Mouse (Mus musculus) heart, embryonic 12.5 days (tissue): ENCODE data around the gene Fitm1. TPM values are rescaled to one million over a fixed set of nuclear protein-coding genes. Genes with fewer than 3 reads are reported as not detected.

ENCODE experiments used
- ATAC-seq: fragments of 200-750 bp; cut with Nextera tagmentation; 2 replicates; pipeline ENCODE4 v1.8.0; 2017; ENCODE audit warnings: moderate TSS enrichment, moderate library complexity; ENCODE audit not compliant: insufficient number of reproducible peaks, low FRiP score
- H3K27ac ChIP-seq: fragments of 300-500 bp; sonication (generic); 2 replicates; pipeline ENCODE4 v1.5.1; 2016; ENCODE audit warnings: mild to moderate bottlenecking, moderate library complexity; ENCODE audit not compliant: poor library complexity, severe bottlenecking
- H3K27me3 ChIP-seq: fragments of 300-500 bp; sonication (generic); replicated peaks from 2 replicates; pipeline ENCODE4 v1.6.1; 2016; ENCODE audit warnings: mild to moderate bottlenecking, moderate library complexity
- H3K36me3 ChIP-seq: fragments of 300-500 bp; sonication (generic); 2 replicates; pipeline ENCODE4 v1.6.1; 2016; ENCODE audit warnings: mild to moderate bottlenecking, moderate library complexity
- H3K4me1 ChIP-seq: fragments of 300-500 bp; sonication (generic); replicated peaks from 2 replicates; pipeline ENCODE4 v1.6.1; 2016; ENCODE audit warnings: mild to moderate bottlenecking
- H3K4me2 ChIP-seq: fragments of 300-500 bp; sonication (generic); 2 replicates; pipeline ENCODE4 v1.6.1; 2016; ENCODE audit warnings: mild to moderate bottlenecking, moderate library complexity
- H3K4me3 ChIP-seq: fragments of 300-500 bp; sonication (generic); 2 replicates; pipeline ENCODE4 v1.5.1; 2016; ENCODE audit warnings: mild to moderate bottlenecking
- H3K9ac ChIP-seq: fragments of 300-500 bp; sonication (generic); 2 replicates; pipeline ENCODE4 v1.6.1; 2016; ENCODE audit warnings: mild to moderate bottlenecking, moderate library complexity
- H3K9me3 ChIP-seq: fragments of 300-500 bp; sonication (generic); replicated peaks from 2 replicates; pipeline ENCODE4 v1.6.1; 2016; ENCODE audit warnings: mild to moderate bottlenecking, moderate library complexity
- WGBS: fragments of 180-500 bp; shearing (Covaris S2); methylation state at CpG from one replicate; pipeline ENCODE4 v1.1.7; 2016; 5-methylcytosine and 5-hydroxymethylcytosine counted together
- polyA plus RNA-seq: library from polyadenylated mRNA; unstranded; fragments of >200 nt; fragmentation: Nextera tagmentation; extraction: Ambion mirVana; gene quantifications from 2 replicates; pipeline ENCODE4 v1.2.1, GENCODE M21; 2016

The Fitm1 gene
- polyA plus RNA-seq, 1 experiment from 2014 or later = 118 TPM

DNA sequence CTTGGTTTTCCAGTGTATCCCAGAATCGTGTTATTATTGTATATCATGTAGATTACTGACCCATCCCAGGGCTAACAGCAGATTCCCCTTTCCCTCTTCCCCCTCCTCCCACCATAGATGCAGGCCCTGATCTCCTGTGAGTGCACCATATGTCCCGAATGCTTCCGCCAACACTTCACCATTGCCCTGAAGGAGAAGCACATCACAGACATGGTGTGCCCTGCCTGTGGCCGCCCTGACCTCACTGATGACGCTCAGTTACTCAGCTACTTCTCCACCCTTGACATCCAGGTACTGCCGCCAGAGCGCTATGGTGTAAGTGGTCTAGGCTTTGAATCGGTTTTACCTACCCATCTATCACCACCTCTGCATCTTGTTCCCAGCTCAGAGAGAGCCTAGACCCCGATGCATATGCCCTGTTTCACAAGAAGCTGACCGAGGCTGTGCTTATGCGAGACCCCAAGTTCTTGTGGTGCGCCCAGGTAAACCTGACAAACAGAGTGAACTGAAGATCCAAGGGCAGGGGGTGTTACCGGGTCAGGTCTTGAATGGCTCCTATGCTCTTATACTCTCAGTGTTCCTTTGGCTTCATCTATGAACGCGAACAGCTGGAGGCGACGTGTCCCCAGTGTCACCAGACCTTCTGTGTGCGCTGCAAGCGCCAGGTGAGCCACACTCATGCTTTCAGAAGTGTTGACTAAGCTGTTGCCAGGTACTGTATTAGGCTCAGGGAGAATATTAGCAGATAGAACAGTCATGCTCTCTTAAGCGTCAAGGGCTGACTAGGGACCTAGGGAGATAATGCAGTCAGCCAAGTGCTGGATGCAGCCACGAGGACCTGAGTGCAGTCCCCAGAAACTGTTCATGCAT is 23.3 kb downstream of the Fitm1 start:
- Histone ChIP-seq H3K4me3 (no peak overlapping the region), H3K9me3 (no peaks in the 10 kb centered on the region), H3K27me3 (no peaks in the 10 kb centered on the region), H3K9ac (no peak overlapping the region), H3K4me1 (0 out of 2 replicates have a peak, but pooled peaks cover under 1% of the 10 kb centered on the region), H3K4me2 (no peak overlapping the region), H3K36me3 (peaks cover 93% of the 10 kb centered on the region), H3K27ac (no peak overlapping the region)
- 91% methylated on average over 21 of the region's 21 CpGs for WGBS
- ATAC-seq = no peak

GRCm38 (mm10) chr14:55603271-55603632 is 27.8 kb downstream of the Fitm1 start, which contains the start of gene Irf9:
Gene Irf9 (plus strand): TSS chr14:55603571.
- H3K9ac ChIP-seq = peak within 1 kb of the TSS; percentile 66
- peaks cover 84% of the 10 kb centered on the region for H3K36me3 ChIP-seq
- 86% methylated on average over 7 of the region's 7 CpGs for WGBS
- no peak for ATAC-seq
- peak within 1 kb of the TSS; percentile 69 for H3K4me2 ChIP-seq
- peaks cover 4% of the 10 kb centered on the region for H3K4me1 ChIP-seq
- no peaks in the 10 kb centered on the region for H3K27me3 ChIP-seq
- no peaks in the 10 kb centered on the region for H3K9me3 ChIP-seq
- peak within 1 kb of the TSS; percentile 68 for H3K27ac ChIP-seq
- peak within 1 kb of the TSS; percentile 46 for H3K4me3 ChIP-seq

GRCm38 (mm10) chr14:55603633-55604576 is 28.5 kb downstream of the Fitm1 start:
- peak overlapping the region; percentile 46 for H3K4me3 ChIP-seq
- H3K27ac ChIP-seq = peak overlapping the region; percentile 68
- WGBS = 15% methylated on average over 19 of the region's 19 CpGs
- H3K9me3 ChIP-seq = no peaks in the 10 kb centered on the region
- ATAC-seq = peak; percentile 90
- H3K9ac ChIP-seq = peak overlapping the region; percentile 66
- H3K27me3 ChIP-seq = no peaks in the 10 kb centered on the region
- H3K4me1 ChIP-seq = peaks cover 4% of the 10 kb centered on the region
- peaks cover 84% of the 10 kb centered on the region for H3K36me3 ChIP-seq
- peak overlapping the region; percentile 69 for H3K4me2 ChIP-seq

DNA sequence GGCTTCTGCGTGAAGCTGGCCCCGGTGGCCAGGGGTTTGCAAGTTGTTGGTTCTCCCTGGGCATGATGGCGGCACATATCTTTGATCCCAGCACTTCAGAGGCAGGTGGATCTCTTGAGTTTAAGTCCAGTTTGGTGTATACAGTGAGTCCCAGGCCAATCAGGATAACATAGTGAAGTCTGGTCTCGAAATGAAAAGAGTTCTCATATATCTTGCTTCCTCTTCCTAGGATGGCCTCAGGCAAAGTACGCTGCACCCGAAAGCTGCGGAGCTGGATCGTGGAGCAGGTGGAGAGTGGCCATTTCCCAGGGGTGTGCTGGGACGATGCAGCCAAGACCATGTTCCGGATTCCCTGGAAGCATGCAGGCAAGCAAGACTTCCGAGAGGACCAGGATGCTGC is 29.4 kb downstream of the Fitm1 start:
- H3K4me2 ChIP-seq = peak overlapping the region; percentile 69
- ATAC-seq = no peak
- peaks cover 84% of the 10 kb centered on the region for H3K36me3 ChIP-seq
- peaks cover 4% of the 10 kb centered on the region for H3K4me1 ChIP-seq
- no peaks in the 10 kb centered on the region for H3K9me3 ChIP-seq
- no peak overlapping the region for H3K4me3 ChIP-seq
- WGBS = 94% methylated on average over 11 of the region's 11 CpGs
- no peak overlapping the region for H3K9ac ChIP-seq
- H3K27me3 ChIP-seq = no peaks in the 10 kb centered on the region
- H3K27ac ChIP-seq = no peak overlapping the region

DNA sequence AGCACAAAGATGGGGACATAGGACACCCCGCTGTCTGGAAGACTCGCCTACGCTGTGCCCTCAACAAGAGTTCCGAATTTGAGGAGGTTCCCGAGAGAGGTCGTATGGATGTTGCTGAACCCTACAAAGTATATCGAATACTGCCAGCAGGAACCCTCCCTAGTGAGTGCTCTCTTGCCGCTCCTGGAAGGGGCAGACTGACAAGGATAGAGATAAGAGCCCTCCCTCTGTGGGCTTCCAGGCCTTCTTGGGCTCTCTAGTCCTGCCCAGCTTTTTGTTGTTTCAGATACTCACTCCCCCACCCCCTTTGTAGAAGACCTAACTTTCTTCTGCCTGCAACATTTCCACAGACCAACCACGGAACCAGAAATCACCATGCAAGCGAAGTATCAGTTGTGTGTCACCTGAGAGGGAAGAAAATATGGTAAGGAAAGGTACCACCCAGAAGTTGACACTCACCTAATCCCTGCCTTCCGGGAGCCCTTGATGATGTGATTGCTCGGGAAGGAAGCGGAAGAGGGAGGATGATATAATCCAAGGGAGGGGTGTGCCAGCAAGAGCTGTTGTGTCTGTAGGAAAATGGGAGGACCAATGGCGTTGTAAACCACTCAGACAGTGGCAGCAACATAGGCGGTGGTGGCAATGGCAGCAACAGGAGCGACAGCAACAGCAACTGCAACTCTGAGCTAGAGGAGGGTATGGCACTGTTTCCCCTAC is 30.5 kb downstream of the Fitm1 start:
- 73% methylated on average over 16 of the region's 16 CpGs for WGBS
- ATAC-seq = no peak
- H3K9ac ChIP-seq = no peak overlapping the region
- H3K4me3 ChIP-seq = no peak overlapping the region
- H3K36me3 ChIP-seq = peaks cover 78% of the 10 kb centered on the region
- no peaks in the 10 kb centered on the region for H3K27me3 ChIP-seq
- no peak overlapping the region for H3K27ac ChIP-seq
- H3K9me3 ChIP-seq = no peaks in the 10 kb centered on the region
- H3K4me2 ChIP-seq = no peak overlapping the region
- peaks cover 4% of the 10 kb centered on the region for H3K4me1 ChIP-seq

GRCm38 (mm10) chr14:55608339-55608738 is 32.9 kb downstream of the Fitm1 start:
- H3K4me2 ChIP-seq = no peak overlapping the region
- peaks cover 11% of the 10 kb centered on the region for H3K4me1 ChIP-seq
- 89% methylated on average over 6 of the region's 6 CpGs for WGBS
- H3K9me3 ChIP-seq = no peaks in the 10 kb centered on the region
- H3K27me3 ChIP-seq = no peaks in the 10 kb centered on the region
- peaks cover 53% of the 10 kb centered on the region for H3K36me3 ChIP-seq
- no peak overlapping the region for H3K27ac ChIP-seq
- no peak overlapping the region for H3K9ac ChIP-seq
- ATAC-seq = no peak
- no peak overlapping the region for H3K4me3 ChIP-seq

GRCm38 (mm10) chr14:55613346-55613745 is 37.9 kb downstream of the Fitm1 start:
- no peak for ATAC-seq
- Histone ChIP-seq H3K4me2 (no peak overlapping the region), H3K9ac (no peak overlapping the region), H3K9me3 (no peaks in the 10 kb centered on the region), H3K36me3 (peaks cover 18% of the 10 kb centered on the region), H3K4me3 (no peak overlapping the region), H3K4me1 (peaks cover 19% of the 10 kb centered on the region), H3K27me3 (no peaks in the 10 kb centered on the region), H3K27ac (no peak overlapping the region; the same call in 1 of the 2 replicates)
- WGBS = 35% methylated on average over 6 of the region's 6 CpGs

DNA sequence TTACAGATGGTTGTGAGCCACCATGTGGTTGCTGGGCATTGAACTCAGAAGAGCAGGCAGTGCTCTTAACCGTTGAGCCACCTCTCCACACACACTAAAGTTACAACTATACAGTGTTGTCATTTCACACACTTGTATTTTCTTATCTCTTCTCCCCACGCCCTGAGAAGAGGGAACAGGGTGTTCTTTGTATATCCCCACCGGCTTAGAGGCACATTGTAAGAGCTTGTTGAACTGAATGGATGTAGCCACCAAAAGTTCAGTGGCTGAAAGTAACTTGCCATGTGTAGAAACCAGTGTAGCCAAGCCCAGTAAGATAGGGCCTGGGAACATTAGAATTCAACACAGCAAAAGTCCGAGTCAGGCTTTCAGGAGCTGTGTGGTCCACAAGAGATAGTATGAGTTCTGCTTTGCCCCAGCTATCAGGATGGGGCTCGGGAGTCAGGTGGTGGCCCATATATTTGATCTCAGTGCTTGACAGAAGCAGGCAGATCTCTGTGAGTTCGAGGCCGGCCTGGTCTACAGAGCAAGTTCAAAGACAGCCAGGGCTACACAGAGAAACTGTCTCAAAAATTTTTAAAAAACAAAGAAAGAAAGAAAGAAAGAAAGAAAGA is 39.3 kb downstream of the Fitm1 start:
- Histone ChIP-seq H3K9ac (no peak overlapping the region), H3K9me3 (no peaks in the 10 kb centered on the region), H3K4me1 (peaks cover 27% of the 10 kb centered on the region), H3K4me2 (no peak overlapping the region), H3K27me3 (no peaks in the 10 kb centered on the region), H3K36me3 (peaks cover 5% of the 10 kb centered on the region), H3K27ac (no peak overlapping the region), H3K4me3 (no peak overlapping the region)
- ATAC-seq = no peak
- 53% methylated on average over 7 of the region's 7 CpGs for WGBS

- no peaks in the 10 kb centered on the region for H3K36me3 ChIP-seq
- H3K4me2 ChIP-seq = no peak overlapping the region
- no peaks in the 10 kb centered on the region for H3K9me3 ChIP-seq
- ATAC-seq = no peak
- H3K27me3 ChIP-seq = no peaks in the 10 kb centered on the region
- no peak overlapping the region for H3K27ac ChIP-seq
- H3K9ac ChIP-seq = no peak overlapping the region
- 50% methylated on average over 2 of the region's 2 CpGs for WGBS
- no peak overlapping the region for H3K4me3 ChIP-seq
- peaks cover 27% of the 10 kb centered on the region for H3K4me1 ChIP-seq
These were observed 40.5 kb downstream of the Fitm1 start for GRCm38 (mm10) chr14:55615876-55616275.

- no peaks in the 10 kb centered on the region for H3K36me3 ChIP-seq
- no peaks in the 10 kb centered on the region for H3K27me3 ChIP-seq
- no peak for ATAC-seq
- H3K9ac ChIP-seq = no peak overlapping the region
- WGBS = 83% methylated on average over 2 of the region's 2 CpGs
- peaks cover 27% of the 10 kb centered on the region for H3K4me1 ChIP-seq
- no peaks in the 10 kb centered on the region for H3K9me3 ChIP-seq
- no peak overlapping the region for H3K4me2 ChIP-seq
- H3K27ac ChIP-seq = peak overlapping the region; percentile 36; the same call in 1 of the 2 replicates
- no peak overlapping the region for H3K4me3 ChIP-seq
These were observed 41.4 kb downstream of the Fitm1 start for GRCm38 (mm10) chr14:55616844-55617243.
